Mouse (Mus musculus): Measurements from ENCODE around the gene Ccdc149. TPM values are rescaled to one million over a fixed set of nuclear protein-coding genes. Genes with fewer than 3 reads are reported as not detected.

Gene Ccdc149
- total and polyA plus RNA-seq, 3 experiments: not detected

- H3K36me3 ChIP-seq (replicated peaks in 1 of 2; ENCODE audit: control insufficient read depth in 1 of 2, insufficient read depth in 1 of 2, low read length in 1 of 2): no peaks in the 10 kb centered on the region
- H3K4me3 ChIP-seq (replicated peaks in 1 of 3; ENCODE audit: low read depth in 2 of 3, low read length in 2 of 3, poor library complexity in 1 of 3): no peak overlapping the region
- H3K9ac ChIP-seq (ENCODE audit: insufficient read depth, low read depth): no peak overlapping the region
- in situ Hi-C loops (cut with MboI; ENCODE audit: low pct_ligation_motif_present, low pct_unique_long_range_greater_than_20kb, low sequenced_read_pairs): no loop called here
- no peaks in the 10 kb centered on the region for H3K27me3 ChIP-seq (replicated peaks)
- dilution Hi-C loops (cut with MboI; ENCODE audit: extremely low pct_ligation_motif_present, extremely low pct_unique_long_range_greater_than_20kb, low sequenced_read_pairs): no loop called here
- no peak overlapping the region for H3K27ac ChIP-seq (ENCODE audit: insufficient read depth, low read depth)
- peaks cover 0 to 12% of the 10 kb centered on the region in 2 experiments; a peak in 2 of 4 replicates for H3K4me1 ChIP-seq (ENCODE audit: control insufficient read depth in 1 of 2, insufficient read depth in 2 of 2)
- H3K4me2 ChIP-seq (ENCODE audit: insufficient read depth, low read depth, poor library complexity, severe bottlenecking): no peak overlapping the region
- no peaks in the 10 kb centered on the region for H3K79me2 ChIP-seq (replicated peaks; ENCODE audit: control insufficient read depth, extremely low read depth, insufficient read depth, poor library complexity, severe bottlenecking)
- TF ChIP-seq CHD1 (IDR thresholded peaks at IDR 0.05; ENCODE audit: low read depth, low read length): no peak
- H3K9me3 ChIP-seq (replicated peaks; ENCODE audit: low read length): no peaks in the 10 kb centered on the region
- DNase-seq (ENCODE audit: extremely low read depth): peak; percentile 53
Observed at GRCm38 (mm10) chr5:52360286-52361049, 110.9 kb downstream of the Ccdc149 start.

GRCm38 (mm10) chr5:52358120-52358519 lies 113.2 kb downstream of the Ccdc149 start:
- Histone ChIP-seq H3K9me3 (replicated peaks; ENCODE audit: low read length) (no peaks in the 10 kb centered on the region), H3K4me3 (replicated peaks in 1 of 3; ENCODE audit: low read depth in 2 of 3, low read length in 2 of 3, poor library complexity in 1 of 3) (no peak overlapping the region), H3K9ac (ENCODE audit: insufficient read depth, low read depth) (no peak overlapping the region), H3K4me2 (ENCODE audit: insufficient read depth, low read depth, poor library complexity, severe bottlenecking) (no peak overlapping the region), H3K36me3 (replicated peaks in 1 of 2; ENCODE audit: control insufficient read depth in 1 of 2, insufficient read depth in 1 of 2, low read length in 1 of 2) (no peaks in the 10 kb centered on the region), H3K4me1 (ENCODE audit: control insufficient read depth in 1 of 2, insufficient read depth in 2 of 2) (peaks cover 0 to 12% of the 10 kb centered on the region in 2 experiments; a peak in 2 of 4 replicates), H3K79me2 (replicated peaks; ENCODE audit: control insufficient read depth, extremely low read depth, insufficient read depth, poor library complexity, severe bottlenecking) (no peaks in the 10 kb centered on the region), H3K27ac (ENCODE audit: insufficient read depth, low read depth) (no peak overlapping the region), H3K27me3 (replicated peaks) (no peaks in the 10 kb centered on the region)
- in situ Hi-C loops (cut with MboI; ENCODE audit: low pct_ligation_motif_present, low pct_unique_long_range_greater_than_20kb, low sequenced_read_pairs): no loop called here
- TF ChIP-seq USF1 (IDR thresholded peaks at IDR 0.05; ENCODE audit: low read depth, low read length) (no peak), SIN3A (IDR thresholded peaks at IDR 0.05; ENCODE audit: low read length) (no peak), ETS1 (conservative IDR thresholded peaks at IDR 0.05; ENCODE audit: low read depth, low read length) (no peak), NELFE (IDR thresholded peaks at IDR 0.05; ENCODE audit: low read depth, low read length) (no peak), JUND (conservative IDR thresholded peaks at IDR 0.05; ENCODE audit: low read depth, low read length) (no peak), NRF1 (IDR thresholded peaks at IDR 0.05; ENCODE audit: low read depth, low read length) (no peak), POLR2AphosphoS2 (IDR thresholded peaks at IDR 0.05; ENCODE audit: low read depth, low read length) (no peak), CTCF (conservative IDR thresholded peaks at IDR 0.05 in 1 of 2, IDR thresholded peaks at IDR 0.05 in 1 of 2; ENCODE audit: low read depth in 2 of 2, low read length in 2 of 2) (no peak), ELF1 (IDR thresholded peaks at IDR 0.05; ENCODE audit: low read depth, low read length) (no peak), MXI1 (IDR thresholded peaks at IDR 0.05; ENCODE audit: low read depth, low read length) (no peak), JUN (IDR thresholded peaks at IDR 0.05; ENCODE audit: insufficient read depth, low read depth, low read length) (no peak), GABPA (IDR thresholded peaks at IDR 0.05; ENCODE audit: insufficient replicate concordance, low read depth, low read length) (no peak), MYC (IDR thresholded peaks at IDR 0.05; ENCODE audit: low read depth, low read length) (no peak), HCFC1 (IDR thresholded peaks at IDR 0.05; ENCODE audit: low read depth, low read length) (no peak)
- no peak for DNase-seq (ENCODE audit: extremely low read depth)
- dilution Hi-C loops (cut with MboI; ENCODE audit: extremely low pct_ligation_motif_present, extremely low pct_unique_long_range_greater_than_20kb, low sequenced_read_pairs): no loop called here
